Mouse (Mus musculus) brain, embryonic 14.5 days (tissue): ENCODE results near the gene Cbx8. TPM values are rescaled to one million over a fixed set of nuclear protein-coding genes. Genes with fewer than 3 reads are reported as not detected.

Experiments
- DNase-seq: peaks from one replicate; pipeline ENCODE4 v3.0.0-alpha.2; 2011; ENCODE audit warnings: low read depth
- CTCF ChIP-seq: fragments of 200-500 bp; IDR thresholded peaks from 2 replicates; pipeline ENCODE4 v1.5.1; 2012; ENCODE audit warnings: inconsistent platforms, mild to moderate bottlenecking, moderate library complexity, borderline replicate concordance; ENCODE audit not compliant: insufficient read depth, insufficient read length; ENCODE audit errors: extremely low read depth
- POLR2A ChIP-seq: fragments of 200-500 bp; IDR thresholded peaks from 2 replicates; pipeline ENCODE4 v1.6.1; 2012; ENCODE audit warnings: mild to moderate bottlenecking, inconsistent platforms, borderline replicate concordance; ENCODE audit not compliant: poor library complexity, insufficient read depth, insufficient read length, severe bottlenecking; ENCODE audit errors: extremely low read depth
- polyA plus RNA-seq: library from polyadenylated mRNA; depleted of rRNA; stranded (reverse); fragments of >200 nt; gene quantifications from 2 replicates; pipeline ENCODE4 v1.2.3, GENCODE M21; 2012; rRNA removed

The Cbx8 gene
- polyA plus RNA-seq, 1 experiment = 10.4 TPM

- DNase-seq = no peak
- TF ChIP-seq CTCF (no peak), POLR2A (no peak)
Observed at GRCm38 (mm10) chr11:119005547-119006275, 35.1 kb downstream of the Cbx8 start.

GRCm38 (mm10) chr11:119001493-119002128 lies 39.2 kb downstream of the Cbx8 start:
- TF ChIP-seq CTCF (no peak), POLR2A (no peak)
- no peak for DNase-seq

GRCm38 (mm10) chr11:119000877-119001276 lies 39.9 kb downstream of the Cbx8 start:
- TF ChIP-seq POLR2A = no peak
- DNase-seq = no peak

- no peak for TF ChIP-seq CTCF
- no peak for TF ChIP-seq POLR2A
- peak; percentile 89 for DNase-seq
Observed at GRCm38 (mm10) chr11:118999361-118999804, 41.4 kb downstream of the Cbx8 start.

GRCm38 (mm10) chr11:118998540-118999265 lies 42.1 kb downstream of the Cbx8 start:
- TF ChIP-seq CTCF (peak; percentile 96), POLR2A (no peak)
- peak; percentile 95 for DNase-seq

- DNase-seq = no peak
- TF ChIP-seq POLR2A = no peak
- TF ChIP-seq CTCF = no peak
Observed at GRCm38 (mm10) chr11:118997182-118997581, 43.6 kb downstream of the Cbx8 start.

GRCm38 (mm10) chr11:118995448-118995847 lies 45.3 kb downstream of the Cbx8 start:
- peak; percentile 70 for DNase-seq
- TF ChIP-seq POLR2A (no peak), CTCF (no peak)

GRCm38 (mm10) chr11:118992781-118993180 lies 48.0 kb downstream of the Cbx8 start:
- TF ChIP-seq CTCF (no peak), POLR2A (no peak)

GRCm38 (mm10) chr11:118987999-118988398 lies 52.8 kb downstream of the Cbx8 start, which contains the start of gene Enpp7:
Gene Enpp7, plus strand, starts transcription at chr11:118988188.
- TF ChIP-seq CTCF (no peak), POLR2A (no peak)
- no peak for DNase-seq

More at GRCm38 (mm10) chr11:118992781-118993180, 48.0 kb downstream of the Cbx8 start:
- DNase-seq = no peak

Other genes starting within 250 kb of the Cbx8 start
- 19.7 and 37.6 TPM in 2 replicates for gene Rbfox3, start 129.4 kb downstream of the Cbx8 start, polyA plus RNA-seq
- 0.07 TPM in 1 of 2 replicates, not detected in the other for gene Enpp7, start 52.8 kb downstream of the Cbx8 start, polyA plus RNA-seq
- gene Cbx2, start 18.0 kb downstream of the Cbx8 start, polyA plus RNA-seq = 30.0 and 40.1 TPM in 2 replicates
- 30.0 and 34.7 TPM in 2 replicates for gene Cbx4, start 45.3 kb upstream of the Cbx8 start, polyA plus RNA-seq
- gene Tbc1d16, start 187.5 kb upstream of the Cbx8 start, polyA plus RNA-seq = 69.8 and 99.3 TPM in 2 replicates
- 11.0 and 17.0 TPM in 2 replicates for gene Ccdc40, start 187.6 kb upstream of the Cbx8 start, polyA plus RNA-seq
- gene Gaa, start 226.9 kb upstream of the Cbx8 start, polyA plus RNA-seq = 93.3 and 102 TPM in 2 replicates